Comparison of ENCODE assay signal across 9 mouse cellular contexts in the genomic region with DNA sequence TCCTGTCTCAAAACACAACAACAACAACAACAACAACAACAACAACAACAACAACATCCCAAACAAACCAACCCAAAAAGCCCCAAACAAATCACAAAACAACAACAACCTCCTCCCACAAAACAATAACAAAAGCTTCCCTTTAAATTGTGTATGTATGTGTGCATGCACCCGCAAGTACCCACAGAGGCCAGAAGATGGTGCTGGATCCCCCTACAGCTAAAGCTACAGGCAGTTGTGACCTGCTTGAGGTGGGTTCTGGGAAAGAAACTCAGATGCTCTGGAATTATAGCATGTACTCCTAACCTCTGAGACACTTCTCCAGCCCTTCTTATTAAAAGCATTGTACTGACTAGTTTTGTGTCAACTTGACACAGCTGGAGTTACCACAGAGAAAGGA. TPM values are rescaled to one million over a fixed set of nuclear protein-coding genes. Genes with fewer than 3 reads are reported as not detected.
DNase-seq lines count a peak whose midpoint lies in the region; ATAC-seq and TF ChIP-seq lines count a peak whose summit lies in the region.
"Had no signal": no experiment of that assay in that cellular context is flagged by ENCODE, and none has a peak within 500 bp of the region (broad histone marks: within the 10 kb centered on the region; RNA-seq: fewer than 3 reads in every experiment).

No protein-coding gene starts in this region.

- intact Hi-C loops in left cerebral cortex, postnatal 14 days (cut with DNase I) = no loop called here

- H3K4me2 ChIP-seq in kidney, embryonic 16.5 days (replicated peaks; ENCODE audit: low read depth, low read length) = no peak overlapping the region
- no peak overlapping the region for H3K4me2 ChIP-seq in midbrain, embryonic 16.5 days (ENCODE audit: low read length)

- peak; percentile 72 for TF ChIP-seq CTCF in ES-Bruce4 (IDR thresholded peaks at IDR 0.05; ENCODE audit: low read depth, low read length)

- peak; percentile 36 for DNase-seq in kidney, adult 18-20 months
- DNase-seq in lung, postnatal 10 days = peak; percentile 40
- DNase-seq in layer of hippocampus, adult 9-11 months = no peak
- DNase-seq in left cerebral cortex, postnatal 14 days (ENCODE audit: low spot score in 2 of 2) = no peak

- H3K27ac ChIP-seq in kidney, embryonic 16.5 days (ENCODE audit: low read length) = no peak overlapping the region
- no peak overlapping the region for H3K27ac ChIP-seq in ES-Bruce4 (ENCODE audit: insufficient read depth, low read length)
- no peak overlapping the region for H3K27ac ChIP-seq in midbrain, embryonic 16.5 days (ENCODE audit: low read length)

- no peaks in the 10 kb centered on the region for H3K36me3 ChIP-seq in kidney, embryonic 16.5 days (ENCODE audit: insufficient read depth, low read length)
- no peaks in the 10 kb centered on the region for H3K36me3 ChIP-seq in ES-Bruce4 (ENCODE audit: control insufficient read depth, insufficient read depth, low read length, poor library complexity, severe bottlenecking)
- no peaks in the 10 kb centered on the region for H3K36me3 ChIP-seq in midbrain, embryonic 16.5 days (ENCODE audit: control insufficient read depth, insufficient read depth, low read length)

- no peak overlapping the region for H3K4me3 ChIP-seq in kidney, embryonic 16.5 days (ENCODE audit: low read length)
- H3K4me3 ChIP-seq in ES-Bruce4 (ENCODE audit: low read depth, low read length) = no peak overlapping the region
- no peak overlapping the region for H3K4me3 ChIP-seq in midbrain, embryonic 16.5 days (ENCODE audit: low read depth, low read length)
- H3K4me3 ChIP-seq: erythroblast, embryonic 14.5 days had no signal

- no peaks in the 10 kb centered on the region for H3K9me3 ChIP-seq in kidney, embryonic 16.5 days (ENCODE audit: low read length)
- no peaks in the 10 kb centered on the region; the same call in 1 of the 2 replicates for H3K9me3 ChIP-seq in ES-Bruce4 (replicated peaks; ENCODE audit: control insufficient read depth, insufficient read depth, low read length, poor library complexity, severe bottlenecking)
- no peaks in the 10 kb centered on the region for H3K9me3 ChIP-seq in midbrain, embryonic 16.5 days (replicated peaks; ENCODE audit: control insufficient read depth, low read length, poor library complexity, severe bottlenecking)

- H3K27me3 ChIP-seq in kidney, embryonic 16.5 days (ENCODE audit: insufficient read depth, low read length) = no peaks in the 10 kb centered on the region
- H3K27me3 ChIP-seq in ES-Bruce4 (ENCODE audit: control insufficient read depth, insufficient read depth, low read length, poor library complexity, severe bottlenecking) = no peaks in the 10 kb centered on the region
- H3K27me3 ChIP-seq in midbrain, embryonic 16.5 days (ENCODE audit: control insufficient read depth, insufficient read depth, low read depth, low read length) = no peaks in the 10 kb centered on the region

- 79% methylated on average over 1 of the region's 1 CpGs for WGBS in kidney, embryonic 16.5 days
- 70% methylated on average over 1 of the region's 1 CpGs for WGBS in midbrain, embryonic 16.5 days

- ATAC-seq in kidney, embryonic 16.5 days (ENCODE audit: low FRiP score, low TSS enrichment) = no peak
- ATAC-seq in common myeloid progenitor, adult 5-6 weeks (replicated peaks; ENCODE audit: low read depth, poor library complexity, severe bottlenecking) = peak; percentile 87
- ATAC-seq in midbrain, embryonic 16.5 days = no peak

- H3K9ac ChIP-seq in kidney, embryonic 16.5 days (replicated peaks; ENCODE audit: low read length) = no peak overlapping the region
- H3K9ac ChIP-seq in ES-Bruce4 (ENCODE audit: low read depth, poor library complexity, severe bottlenecking) = no peak overlapping the region
- no peak overlapping the region for H3K9ac ChIP-seq in midbrain, embryonic 16.5 days (ENCODE audit: low read depth, low read length)

- H3K4me1 ChIP-seq in kidney, embryonic 16.5 days (ENCODE audit: insufficient read depth, low read length) = no peaks in the 10 kb centered on the region
- H3K4me1 ChIP-seq in ES-Bruce4 (ENCODE audit: control insufficient read depth, insufficient read depth, low read length) = peaks cover 2% of the 10 kb centered on the region
- no peaks in the 10 kb centered on the region for H3K4me1 ChIP-seq in midbrain, embryonic 16.5 days (ENCODE audit: control insufficient read depth, insufficient read depth, low read length)

- TF ChIP-seq POLR2A in ES-Bruce4 (IDR thresholded peaks at IDR 0.05; ENCODE audit: insufficient read depth, low read length) = no peak

- TF ChIP-seq EP300 in ES-Bruce4 (IDR thresholded peaks at IDR 0.05; ENCODE audit: insufficient read depth, low read depth, low read length) = no peak

RNA-seq across cellular contexts. Expression of gene Vps45, which starts 22.7 kb away (rescaled TPM):
- polyA plus RNA-seq in kidney, embryonic 16.5 days (2015; fragmentation: Nextera tagmentation; extraction: Ambion mirVana) = 34.9 and 37.0 TPM in 2 replicates
- polyA plus RNA-seq in ES-Bruce4 (2011; ENCODE audit: insufficient read depth, insufficient read length, low read depth, missing spikeins) = 12.6 and 14.2 TPM in 2 replicates
- 19.6 and 35.9 TPM in 2 replicates for total RNA-seq in common myeloid progenitor, adult 5-6 weeks (2017)
- total RNA-seq in left cerebral cortex, postnatal 14 days (2021) = 10 to 100 TPM; 34.3 to 37.3 TPM
- polyA plus RNA-seq in midbrain, embryonic 16.5 days (2015; fragmentation: Nextera tagmentation; extraction: Ambion mirVana) = 62.0 and 64.7 TPM in 2 replicates

RNA-seq across cellular contexts. Expression of gene Otud7b, which starts 23.3 kb away (rescaled TPM):
- 14.9 and 18.1 TPM in 2 replicates for polyA plus RNA-seq in kidney, embryonic 16.5 days (2015; fragmentation: Nextera tagmentation; extraction: Ambion mirVana)
- 42.5 and 42.7 TPM in 2 replicates for polyA plus RNA-seq in ES-Bruce4 (2011; ENCODE audit: insufficient read depth, insufficient read length, low read depth, missing spikeins)
- 10.9 and 11.8 TPM in 2 replicates for total RNA-seq in common myeloid progenitor, adult 5-6 weeks (2017)
- total RNA-seq in left cerebral cortex, postnatal 14 days (2021) = 10 to 100 TPM; 18.2 to 22.3 TPM
- polyA plus RNA-seq in midbrain, embryonic 16.5 days (2015; fragmentation: Nextera tagmentation; extraction: Ambion mirVana) = 7.0 and 8.4 TPM in 2 replicates

Comparison
In these comparisons a context has a peak if more than half of its experiments do, and no peak if none do; other contexts are left out.
1. DNase-seq: peak in kidney, adult 18-20 months (single experiment) and lung, postnatal 10 days (single experiment); none in layer of hippocampus, adult 9-11 months (single experiment) and left cerebral cortex, postnatal 14 days (0 of 2).